21 mouse cellular contexts compared by ENCODE assay signal in the genomic region with DNA sequence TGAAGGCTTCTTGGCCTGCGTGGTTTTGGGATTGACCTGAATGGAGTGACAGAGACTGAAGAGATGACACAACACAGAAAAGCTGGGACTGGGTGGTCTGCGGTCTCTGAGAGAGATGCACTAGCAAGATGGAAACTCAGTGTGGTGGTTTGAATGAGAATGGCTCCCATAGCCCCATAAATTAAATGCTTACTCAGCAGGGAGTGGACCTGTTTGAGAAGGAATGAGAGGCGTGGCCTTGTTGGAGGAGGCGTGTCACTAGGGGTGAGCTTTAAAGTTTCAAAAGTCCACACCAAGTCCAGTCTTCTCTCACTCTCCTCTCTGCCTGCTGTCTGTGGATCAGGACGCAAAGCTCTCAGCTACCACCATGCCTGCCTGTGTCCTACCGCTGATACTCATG. TPM values are rescaled to one million over a fixed set of nuclear protein-coding genes. Genes with fewer than 3 reads are reported as not detected.
"Had no signal": no experiment of that assay in that cellular context is flagged by ENCODE, and none has a peak within 500 bp of the region (broad histone marks: within the 10 kb centered on the region; RNA-seq: fewer than 3 reads in every experiment).

No protein-coding gene starts in this region.

- H3K9me3 ChIP-seq: lung, embryonic 15.5 days; midbrain, embryonic 13.5 days; midbrain, embryonic 15.5 days; neural tube, embryonic 12.5 days had no signal

- ATAC-seq: lung, postnatal 0 days; midbrain, embryonic 13.5 days; midbrain, embryonic 15.5 days had no signal

- H3K4me1 ChIP-seq: lung, embryonic 15.5 days had no signal

- H3K4me2 ChIP-seq: lung, embryonic 15.5 days; midbrain, embryonic 11.5 days; midbrain, embryonic 13.5 days; midbrain, embryonic 15.5 days; neural tube, embryonic 12.5 days had no signal

- DNase-seq: lung, adult 2 months; lung, postnatal 14 days; lung, postnatal 36 days; right cerebral cortex, postnatal 14 days; thymus, adult 2 months; thymus, postnatal 25 days; thymus, postnatal 4 days had no signal

- H3K27me3 ChIP-seq: lung, embryonic 15.5 days; megakaryocyte, embryonic 14.5 days; midbrain, embryonic 13.5 days; midbrain, embryonic 15.5 days; neural tube, embryonic 12.5 days had no signal

- H3K4me3 ChIP-seq: lung, embryonic 15.5 days; midbrain, embryonic 13.5 days; midbrain, embryonic 15.5 days; neural tube, embryonic 12.5 days had no signal

- H3K9ac ChIP-seq: lung, embryonic 15.5 days; midbrain, embryonic 13.5 days; midbrain, embryonic 15.5 days; neural tube, embryonic 12.5 days had no signal

- H3K27ac ChIP-seq: lung, embryonic 15.5 days; macrophage; midbrain, embryonic 13.5 days; midbrain, embryonic 15.5 days; neural tube, embryonic 12.5 days had no signal

- H3K36me3 ChIP-seq: lung, embryonic 15.5 days; midbrain, embryonic 13.5 days; midbrain, embryonic 15.5 days; neural tube, embryonic 12.5 days had no signal

RNA-seq across cellular contexts. Expression of gene Ankrd36, which starts 1.8 kb away (rescaled TPM):
- total RNA-seq: megakaryocyte progenitor cell, adult 5-6 weeks; midbrain, postnatal 0 days; neutrophil, adult 5-6 weeks had no signal
- polyA plus RNA-seq: lung, adult 2 months; lung, postnatal 0 days; macrophage; midbrain, embryonic 11.5 days; midbrain, embryonic 13.5 days; neural tube, embryonic 12.5 days; neural tube, embryonic 14.5 days; stomach, embryonic 14.5 days; thymus, adult 2 months; urinary bladder, adult 2 months had no signal
